Mouse (Mus musculus) MEL (cell line): Measurements from ENCODE around the gene Doxl2. TPM values are rescaled to one million over a fixed set of nuclear protein-coding genes. Genes with fewer than 3 reads are reported as not detected.

Source experiments
- DNase-seq: peaks from one replicate; pipeline ENCODE4 v3.0.0; 2011; ENCODE audit warnings: low read depth, low spot score
- H3K27ac ChIP-seq: 2 replicates; pipeline ENCODE4 v1.5.1; 2012; ENCODE audit warnings: low read depth, mild to moderate bottlenecking, control low read depth, low read length, moderate library complexity; ENCODE audit not compliant: control insufficient read depth
- H3K27me3 ChIP-seq, 2 experiments: fragments of 150-350 bp in 1 of 2; sonication (generic) in 1 of 2; 2 replicates each; pipeline ENCODE4 v1.6.1; 2012; ENCODE audit warnings: low read length in 2 of 2, mild to moderate bottlenecking in 2 of 2, improper control_type of control experiment in 1 of 2, moderate library complexity in 1 of 2; ENCODE audit not compliant: insufficient read depth in 2 of 2, control insufficient read depth in 1 of 2
- H3K36me3 ChIP-seq, 2 experiments: 2 replicates each; pipeline ENCODE4 v1.6.1; 2012 to 2014; ENCODE audit warnings: low read length in 2 of 2, improper control_type of control experiment in 1 of 2, inconsistent platforms in 1 of 2, mild to moderate bottlenecking in 1 of 2; ENCODE audit not compliant: insufficient read depth in 2 of 2, control insufficient read depth in 1 of 2
- H3K4me1 ChIP-seq, 2 experiments: fragments of 150-350 bp in 1 of 2; sonication (generic) in 1 of 2; 2 replicates each; pipeline ENCODE4 v1.6.1; 2012; ENCODE audit warnings: low read length in 2 of 2, improper control_type of control experiment in 1 of 2, mild to moderate bottlenecking in 1 of 2; ENCODE audit not compliant: insufficient read depth in 2 of 2, control insufficient read depth in 1 of 2
- H3K4me3 ChIP-seq, 2 experiments: fragments of 150-350 bp in 1 of 2; sonication (generic) in 1 of 2; 2 replicates each; pipeline ENCODE4 v1.5.1; 2012; ENCODE audit warnings: low read depth in 2 of 2, low read length in 2 of 2, mild to moderate bottlenecking in 2 of 2, moderate library complexity in 2 of 2, control low read depth in 1 of 2, improper control_type of control experiment in 1 of 2; ENCODE audit not compliant: control insufficient read depth in 1 of 2, insufficient read depth in 1 of 2
- H3K79me2 ChIP-seq: 2 replicates; pipeline ENCODE4 v1.6.1; 2012; ENCODE audit warnings: mild to moderate bottlenecking, low read length, moderate library complexity; ENCODE audit not compliant: control insufficient read depth, poor library complexity, insufficient read depth
- H3K9ac ChIP-seq: 2 replicates; pipeline ENCODE4 v1.6.1; 2012; ENCODE audit warnings: low read depth, mild to moderate bottlenecking, control low read depth, low read length, moderate library complexity; ENCODE audit not compliant: control insufficient read depth, poor library complexity, severe bottlenecking
- H3K9me3 ChIP-seq: fragments of 150-350 bp; sonication (generic); replicated peaks from 2 replicates; pipeline ENCODE4 v1.6.1; 2012; ENCODE audit warnings: mild to moderate bottlenecking, low read length, improper control_type of control experiment, moderate library complexity; ENCODE audit not compliant: insufficient read depth
- BHLHE40 ChIP-seq: IDR thresholded peaks from 2 replicates; pipeline ENCODE4 v1.6.1; 2012; ENCODE audit warnings: low read depth, mild to moderate bottlenecking, inconsistent platforms, low read length, improper control_type of control experiment, borderline replicate concordance
- CHD1 ChIP-seq: IDR thresholded peaks from 2 replicates; pipeline ENCODE4 v1.6.1; 2012; ENCODE audit warnings: low read depth, mild to moderate bottlenecking, inconsistent platforms, low read length, improper control_type of control experiment
- CHD2 ChIP-seq: IDR thresholded peaks from 2 replicates; pipeline ENCODE4 v1.6.1; 2011; ENCODE audit warnings: low read length, improper control_type of control experiment
- CTCF ChIP-seq, 3 experiments: IDR thresholded peaks in 2 of 3; conservative IDR thresholded peaks in 1 of 3; 2 replicates each; pipeline ENCODE4 v1.5.1; 2011 to 2012; ENCODE audit warnings: low read length in 3 of 3, low read depth in 2 of 3, mild to moderate bottlenecking in 2 of 3, improper control_type of control experiment in 1 of 3, inconsistent platforms in 1 of 3, mixed read lengths in 1 of 3, moderate library complexity in 1 of 3; ENCODE audit not compliant: control insufficient read depth in 1 of 3, insufficient read depth in 1 of 3, poor library complexity in 1 of 3, severe bottlenecking in 1 of 3
- E2F4 ChIP-seq: IDR thresholded peaks from 2 replicates; pipeline ENCODE4 v1.6.1; 2011; ENCODE audit warnings: low read depth, low read length, improper control_type of control experiment, borderline replicate concordance
- EP300 ChIP-seq, 2 experiments: IDR thresholded peaks; 2 replicates each; pipeline ENCODE4 v1.6.1; 2011; ENCODE audit warnings: improper control_type of control experiment in 2 of 2, low read length in 2 of 2, low read depth in 1 of 2, mild to moderate bottlenecking in 1 of 2
- ETS1 ChIP-seq: IDR thresholded peaks from 2 replicates; pipeline ENCODE4 v1.6.1; 2012; ENCODE audit warnings: low read depth, mild to moderate bottlenecking, inconsistent platforms, low read length, improper control_type of control experiment, moderate library complexity
- GABPA ChIP-seq: IDR thresholded peaks from 2 replicates; pipeline ENCODE4 v1.6.1; 2012; ENCODE audit warnings: low read depth, mild to moderate bottlenecking, inconsistent platforms, low read length, improper control_type of control experiment, moderate library complexity
- HCFC1 ChIP-seq: IDR thresholded peaks from 2 replicates; pipeline ENCODE4 v1.6.1; 2012; ENCODE audit warnings: low read depth, mild to moderate bottlenecking, inconsistent platforms, low read length, improper control_type of control experiment, moderate library complexity
- JUND ChIP-seq: IDR thresholded peaks from 2 replicates; pipeline ENCODE4 v1.6.1; 2011; ENCODE audit warnings: low read depth, mild to moderate bottlenecking, improper control_type of control experiment, low read length
- MAX ChIP-seq: IDR thresholded peaks from 2 replicates; pipeline ENCODE4 v1.6.1; 2011; ENCODE audit warnings: low read length, improper control_type of control experiment
- MAZ ChIP-seq: IDR thresholded peaks from 2 replicates; pipeline ENCODE4 v1.6.1; 2012; ENCODE audit warnings: low read depth, mild to moderate bottlenecking, inconsistent platforms, low read length, improper control_type of control experiment
- MEF2A ChIP-seq: IDR thresholded peaks from 2 replicates; pipeline ENCODE4 v1.6.1; 2014; ENCODE audit warnings: low read depth, mild to moderate bottlenecking, inconsistent platforms, low read length, improper control_type of control experiment; ENCODE audit not compliant: poor library complexity, insufficient replicate concordance, severe bottlenecking; ENCODE audit errors: extremely low read depth
- MXI1 ChIP-seq: IDR thresholded peaks from 2 replicates; pipeline ENCODE4 v1.6.1; 2011; ENCODE audit warnings: mild to moderate bottlenecking, low read depth, low read length, improper control_type of control experiment
- NELFE ChIP-seq: IDR thresholded peaks from 2 replicates; pipeline ENCODE4 v1.6.1; 2011; ENCODE audit warnings: low read depth, low read length, improper control_type of control experiment
- POLR2A ChIP-seq, 2 experiments: IDR thresholded peaks; 2 replicates each; pipeline ENCODE4 v1.6.1; 2011 to 2012; ENCODE audit warnings: low read length in 2 of 2, mild to moderate bottlenecking in 2 of 2, control low read depth in 1 of 2, improper control_type of control experiment in 1 of 2, low read depth in 1 of 2, moderate library complexity in 1 of 2; ENCODE audit not compliant: control insufficient read depth in 1 of 2, insufficient read depth in 1 of 2, poor library complexity in 1 of 2
- POLR2AphosphoS5 ChIP-seq: IDR thresholded peaks from 2 replicates; pipeline ENCODE4 v1.6.1; 2012; ENCODE audit warnings: low read depth, borderline replicate concordance, mild to moderate bottlenecking, inconsistent platforms, low read length, moderate library complexity, mixed read lengths
- RAD21 ChIP-seq: IDR thresholded peaks from 2 replicates; pipeline ENCODE4 v1.6.1; 2011; ENCODE audit warnings: mild to moderate bottlenecking, low read depth, low read length, improper control_type of control experiment
- RCOR1 ChIP-seq: IDR thresholded peaks from 2 replicates; pipeline ENCODE4 v1.6.1; 2012; ENCODE audit warnings: low read depth, mild to moderate bottlenecking, inconsistent platforms, low read length, improper control_type of control experiment
- SMC3 ChIP-seq: IDR thresholded peaks from 2 replicates; pipeline ENCODE4 v1.6.1; 2011; ENCODE audit warnings: low read depth, low read length, improper control_type of control experiment
- TCF12 ChIP-seq: IDR thresholded peaks from 2 replicates; pipeline ENCODE4 v1.6.1; 2014; ENCODE audit warnings: low read depth, mild to moderate bottlenecking, inconsistent platforms, low read length, improper control_type of control experiment, moderate library complexity
- UBTF ChIP-seq: IDR thresholded peaks from 2 replicates; pipeline ENCODE4 v1.6.1; 2012; ENCODE audit warnings: low read depth, mild to moderate bottlenecking, inconsistent platforms, low read length, improper control_type of control experiment, moderate library complexity, borderline replicate concordance; ENCODE audit not compliant: insufficient read depth
- USF1 ChIP-seq: IDR thresholded peaks from 2 replicates; pipeline ENCODE4 v1.6.1; 2014; ENCODE audit warnings: low read depth, mild to moderate bottlenecking, inconsistent platforms, low read length, improper control_type of control experiment, moderate library complexity
- ZKSCAN1 ChIP-seq: IDR thresholded peaks from 2 replicates; pipeline ENCODE4 v1.6.1; 2012; ENCODE audit warnings: low read depth, mild to moderate bottlenecking, inconsistent platforms, low read length, improper control_type of control experiment, moderate library complexity
- ZMIZ1 ChIP-seq: IDR thresholded peaks from 2 replicates; pipeline ENCODE4 v1.6.1; 2012; ENCODE audit warnings: low read depth, mild to moderate bottlenecking, inconsistent platforms, low read length, improper control_type of control experiment, moderate library complexity
- ZNF384 ChIP-seq: IDR thresholded peaks from 2 replicates; pipeline ENCODE4 v1.6.1; 2012; ENCODE audit warnings: low read depth, mild to moderate bottlenecking, inconsistent platforms, low read length, improper control_type of control experiment
- polyA plus RNA-seq, 2 experiments: library from polyadenylated mRNA; stranded (reverse) in 1 of 2; unstranded in 1 of 2; fragments of >175 nt in 1 of 2; fragments of >200 nt in 1 of 2; gene quantifications; 2 replicates each; pipeline versions ENCODE4 v1.2.1 to v1.2.4; 2012; ENCODE audit warnings: low replicate concordance in 2 of 2, low read depth in 1 of 2; ENCODE audit not compliant: insufficient read length in 2 of 2, insufficient read depth in 1 of 2, missing spikeins in 1 of 2
- total RNA-seq: library from RNA; depleted of rRNA; stranded (reverse); fragments of 300-350 nt; gene quantifications from 2 replicates; pipeline ENCODE4 v1.2.3, GENCODE M21; 2012

The Doxl2 gene
- total and polyA plus RNA-seq, 3 experiments, result not detected

DNA sequence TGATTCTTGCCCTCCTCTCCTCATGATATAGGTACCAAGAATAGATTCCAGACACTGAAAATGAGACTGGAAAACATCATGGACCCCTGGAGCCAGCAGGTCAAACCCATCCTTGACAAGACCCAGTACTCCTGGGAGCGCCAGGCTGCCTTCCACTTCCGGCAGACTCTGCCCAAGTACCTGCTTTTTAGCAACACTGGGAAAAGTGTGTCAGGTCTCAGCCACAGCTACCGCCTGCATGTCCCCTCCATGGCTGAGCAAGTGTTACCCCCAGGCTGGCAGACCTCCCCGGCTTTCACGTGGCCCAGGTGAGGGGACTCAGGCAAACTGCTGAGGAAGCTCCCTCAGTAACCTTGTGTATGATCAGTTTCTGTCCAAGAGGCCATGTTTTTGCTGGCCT lies 15.2 kb downstream of the Doxl2 start:
- no peak overlapping the region for H3K4me3 ChIP-seq
- no peaks in the 10 kb centered on the region for H3K36me3 ChIP-seq
- DNase-seq, result no peak
- no peak for TF ChIP-seq RCOR1
- TF ChIP-seq NELFE, result no peak
- no peak for TF ChIP-seq USF1
- no peak for TF ChIP-seq CHD1
- no peak for TF ChIP-seq GABPA
- TF ChIP-seq POLR2AphosphoS5, result no peak
- TF ChIP-seq TCF12, result no peak
- no peak for TF ChIP-seq E2F4
- no peak for TF ChIP-seq UBTF
- no peak for TF ChIP-seq CTCF (IDR thresholded peaks at IDR 0.05 in 2 of 3, conservative IDR thresholded peaks at IDR 0.05 in 1 of 3; ENCODE audit: control insufficient read depth in 1 of 3, insufficient read depth in 1 of 3, low read depth in 2 of 3, low read length in 3 of 3, poor library complexity in 1 of 3, severe bottlenecking in 1 of 3)
- TF ChIP-seq MXI1, result no peak
- no peak for TF ChIP-seq ETS1
- TF ChIP-seq MEF2A, result no peak
- TF ChIP-seq ZNF384, result no peak
- TF ChIP-seq RAD21, result no peak
- TF ChIP-seq JUND, result no peak
- no peak overlapping the region for H3K9ac ChIP-seq
- H3K27ac ChIP-seq, result no peak overlapping the region
- H3K4me1 ChIP-seq, result no peaks in the 10 kb centered on the region
- no peaks in the 10 kb centered on the region for H3K9me3 ChIP-seq
- no peaks in the 10 kb centered on the region for H3K27me3 ChIP-seq
- no peaks in the 10 kb centered on the region for H3K79me2 ChIP-seq

- Histone ChIP-seq H3K79me2 (no peaks in the 10 kb centered on the region), H3K9ac (no peak overlapping the region), H3K9me3 (no peaks in the 10 kb centered on the region), H3K27me3 (no peaks in the 10 kb centered on the region), H3K27ac (no peak overlapping the region), H3K4me1 (no peaks in the 10 kb centered on the region), H3K36me3 (no peaks in the 10 kb centered on the region), H3K4me3 (no peak overlapping the region)
- no peak for TF ChIP-seq HCFC1
- no peak for DNase-seq
Measured at GRCm38 (mm10) chr6:48991991-48992390, 17.2 kb downstream of the Doxl2 start.

DNA sequence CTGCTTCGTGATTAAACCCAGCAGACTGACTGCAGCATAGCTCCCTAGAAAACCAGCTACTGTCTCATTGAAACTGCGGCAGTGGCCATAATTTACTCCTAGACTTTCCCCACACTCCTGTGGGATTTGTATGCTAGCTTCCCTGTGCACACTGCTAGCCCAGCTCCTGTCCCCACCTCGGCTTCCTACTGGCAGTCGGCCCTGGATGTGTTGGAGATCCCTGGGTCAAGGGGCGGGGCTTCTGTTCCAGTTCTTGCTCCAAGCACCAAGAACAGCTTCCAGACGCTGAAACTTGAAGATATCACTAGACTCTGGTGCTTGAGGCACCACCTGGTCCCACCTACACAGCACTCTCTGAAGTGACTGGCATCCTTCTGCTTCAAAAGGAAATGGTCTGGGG lies 23.4 kb downstream of the Doxl2 start:
- Histone ChIP-seq H3K4me1 (no peaks in the 10 kb centered on the region), H3K79me2 (no peaks in the 10 kb centered on the region), H3K36me3 (no peaks in the 10 kb centered on the region), H3K9me3 (no peaks in the 10 kb centered on the region), H3K9ac (no peak overlapping the region), H3K27ac (no peak overlapping the region), H3K4me3 (no peak overlapping the region), H3K27me3 (no peaks in the 10 kb centered on the region)
- DNase-seq, result no peak
- TF ChIP-seq ZMIZ1, result no peak
- TF ChIP-seq MAX, result no peak
- TF ChIP-seq BHLHE40, result no peak
- TF ChIP-seq ETS1, result no peak
- no peak for TF ChIP-seq NELFE
- TF ChIP-seq POLR2A (IDR thresholded peaks at IDR 0.05; ENCODE audit: control insufficient read depth in 1 of 2, insufficient read depth in 1 of 2, low read depth in 1 of 2, low read length in 2 of 2, poor library complexity in 1 of 2), result no peak
- no peak for TF ChIP-seq ZKSCAN1
- TF ChIP-seq EP300 (IDR thresholded peaks at IDR 0.05; ENCODE audit: low read depth in 1 of 2, low read length in 2 of 2), result no peak
- TF ChIP-seq CHD2, result no peak
- TF ChIP-seq MEF2A, result no peak
- TF ChIP-seq SMC3, result no peak
- no peak for TF ChIP-seq MAZ
